Mouse (Mus musculus) cerebellum, postnatal 36 days (tissue): ENCODE data around the gene Hyal3.
"Not testable (repeated sequence)": the region's sequence is repeated elsewhere in the genome, so short reads cannot be mapped to it uniquely, and the experiment has no call there.

Experiments
- DNase-seq, 2 experiments: peaks; one replicate each; pipeline ENCODE4 v3.0.0; 2021 to 2022; ENCODE audit warnings: mixed read lengths in 2 of 2

Gene Hyal3

GRCm38 (mm10) chr9:107572327-107572662 is 8.3 kb upstream of the Hyal3 start:
- DNase-seq, result no peak

DNA sequence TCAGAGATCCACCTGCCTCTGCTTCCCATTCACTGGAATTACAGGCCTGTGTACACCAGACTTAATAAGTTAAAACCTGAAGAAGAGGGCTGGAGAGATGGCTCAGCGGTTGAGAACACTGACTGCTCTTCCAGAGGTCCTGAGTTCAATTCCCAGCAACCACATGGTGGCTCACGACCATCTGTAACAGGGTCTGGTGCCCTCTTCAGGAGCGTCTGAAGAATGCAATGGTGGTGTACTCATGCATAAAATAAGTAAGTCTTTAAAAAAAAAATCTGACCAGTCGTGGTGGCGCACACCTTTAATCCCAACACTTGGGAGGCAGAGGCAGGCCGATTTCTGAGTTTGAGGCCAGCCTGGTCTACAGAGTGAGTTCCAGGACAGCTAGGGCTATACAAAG is 6.8 kb upstream of the Hyal3 start:
- not testable (repeated sequence) for DNase-seq

DNA sequence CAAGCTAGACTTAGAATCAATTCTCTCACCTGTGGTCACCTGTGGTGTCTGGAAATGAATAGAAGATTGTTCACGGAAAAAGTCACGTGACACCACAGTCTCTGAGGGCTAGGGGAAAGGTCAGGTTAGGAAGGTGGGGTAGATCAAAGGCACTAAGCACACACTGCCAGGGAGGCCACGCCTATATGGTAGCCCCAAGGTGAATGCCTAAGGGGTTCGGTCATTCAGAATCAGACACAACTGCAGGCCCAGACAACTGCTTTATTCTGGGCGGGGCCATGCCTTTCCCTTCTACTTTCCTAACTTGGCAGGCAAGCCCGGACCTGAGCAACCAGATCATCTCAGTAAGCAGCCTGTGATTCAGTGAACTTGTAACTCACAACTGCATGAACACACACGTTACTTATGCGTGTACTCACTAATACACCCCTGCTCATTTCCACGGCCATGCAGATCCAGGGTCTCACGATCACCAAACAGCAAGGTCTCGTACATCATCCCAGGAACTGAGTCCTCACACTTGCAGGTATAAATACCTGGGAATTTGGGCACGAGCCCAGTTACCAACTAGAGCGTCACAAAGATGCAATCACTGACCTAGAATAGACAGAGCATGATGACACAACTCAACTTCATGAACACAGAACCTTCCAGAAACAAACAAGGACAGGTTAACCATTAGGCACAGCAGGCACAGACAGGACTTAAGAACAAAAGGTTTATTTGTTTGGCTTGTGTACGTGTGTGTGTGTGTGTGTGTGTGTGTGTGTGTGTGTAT is 4.8 kb upstream of the Hyal3 start:
- DNase-seq, result peak in 1 of 2 experiments; percentile 53

GRCm38 (mm10) chr9:107576357-107577107 is 4.1 kb upstream of the Hyal3 start, which contains the start of gene Hyal1:
Hyal1 (plus strand) TSS chr9:107576927.
- DNase-seq, result peak in 1 of 2 experiments; percentile 55

DNA sequence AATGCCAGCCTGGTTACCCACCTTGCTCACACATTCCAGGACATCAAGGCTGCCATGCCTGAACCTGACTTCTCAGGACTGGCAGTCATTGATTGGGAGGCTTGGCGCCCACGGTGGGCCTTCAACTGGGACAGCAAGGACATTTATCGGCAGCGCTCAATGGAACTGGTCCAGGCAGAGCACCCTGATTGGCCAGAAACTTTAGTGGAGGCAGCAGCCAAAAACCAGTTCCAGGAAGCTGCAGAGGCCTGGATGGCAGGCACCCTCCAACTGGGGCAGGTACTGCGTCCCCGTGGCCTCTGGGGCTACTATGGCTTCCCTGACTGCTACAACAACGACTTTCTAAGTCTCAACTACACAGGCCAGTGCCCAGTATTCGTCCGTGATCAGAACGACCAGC is 2.7 kb upstream of the Hyal3 start:
- DNase-seq, result no peak

- DNase-seq, result no peak
Observed at GRCm38 (mm10) chr9:107578587-107578986, 2.0 kb upstream of the Hyal3 start, which contains the start of gene Naa80. Naa80 (plus strand) TSS chr9:107578887.

- peak; percentile 46 to 52 for DNase-seq
Observed at GRCm38 (mm10) chr9:107579023-107579900, 1.4 kb upstream of the Hyal3 start.

DNA sequence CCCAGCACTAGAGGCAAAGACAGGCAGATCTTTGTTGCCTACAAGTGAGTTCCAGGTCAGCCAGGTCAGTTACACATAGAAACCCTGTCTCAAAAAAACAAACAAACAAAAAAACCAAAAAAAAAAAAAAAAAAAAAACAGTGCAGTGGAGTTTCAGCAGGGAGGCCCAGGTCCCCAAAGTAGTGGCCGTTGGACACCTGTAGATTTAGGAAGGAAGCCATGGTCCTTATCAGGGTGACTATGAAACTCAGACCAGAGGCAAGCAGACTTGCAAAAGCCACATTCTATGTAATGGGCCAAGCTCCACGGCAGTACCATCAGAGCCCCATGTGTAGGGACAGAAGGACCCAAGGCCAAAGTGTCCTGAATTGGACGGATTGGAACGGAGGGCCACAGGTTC is 966 bp downstream of the Hyal3 start:
- no peak for DNase-seq

DNA sequence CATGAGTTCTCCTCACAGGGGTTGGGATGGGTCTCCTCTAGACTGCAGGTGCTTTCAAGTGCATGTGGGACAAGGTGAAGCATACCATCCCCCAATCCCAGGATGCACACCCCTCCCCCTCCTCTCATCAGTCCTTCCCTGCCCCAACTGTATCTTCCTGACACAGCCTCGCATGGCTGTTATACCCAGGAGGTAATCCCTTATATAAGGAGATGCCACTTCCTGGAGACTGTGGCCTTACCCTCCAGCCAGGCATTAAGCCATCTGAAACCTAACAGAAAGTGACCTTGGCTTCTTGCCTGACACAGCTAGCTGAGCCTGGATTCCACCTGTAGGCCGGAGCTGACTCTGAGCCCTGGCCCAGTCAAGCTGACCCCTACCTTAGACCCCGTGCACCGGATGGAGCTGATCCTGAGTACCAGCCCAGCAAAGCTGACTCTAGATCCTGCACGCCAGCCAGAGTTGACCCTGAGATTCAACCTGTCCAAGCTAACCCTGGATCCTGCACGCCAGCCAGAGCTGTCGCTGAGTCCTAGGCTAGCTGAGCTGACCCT is 2.0 kb downstream of the Hyal3 start:
- DNase-seq, result no peak

DNA sequence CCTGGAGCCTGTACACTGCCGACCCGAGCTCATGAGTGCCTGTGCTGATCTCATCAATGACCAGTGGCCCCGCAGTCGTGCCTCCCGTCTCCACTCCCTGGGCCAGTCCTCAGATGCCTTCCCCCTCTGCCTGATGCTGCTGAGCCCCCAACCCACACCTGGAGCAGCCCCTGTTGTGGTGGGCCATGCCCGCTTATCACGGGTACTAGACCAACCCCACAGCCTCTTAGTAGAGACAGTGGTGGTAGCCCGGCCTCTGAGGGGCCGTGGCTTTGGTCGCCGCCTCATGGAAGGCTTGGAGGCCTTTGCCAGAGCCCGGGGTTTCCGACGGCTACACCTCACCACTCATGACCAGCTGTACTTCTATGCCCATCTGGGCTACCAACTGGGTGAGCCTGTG is 2.6 kb downstream of the Hyal3 start:
- no peak for DNase-seq

GRCm38 (mm10) chr9:107586504-107586903 is 5.9 kb downstream of the Hyal3 start:
- DNase-seq, result no peak

- DNase-seq, result peak; percentile 96
Observed at GRCm38 (mm10) chr9:107586974-107587832, 6.6 kb downstream of the Hyal3 start, which contains the start of gene Ifrd2. Ifrd2 (plus strand) TSS chr9:107587642.

DNA sequence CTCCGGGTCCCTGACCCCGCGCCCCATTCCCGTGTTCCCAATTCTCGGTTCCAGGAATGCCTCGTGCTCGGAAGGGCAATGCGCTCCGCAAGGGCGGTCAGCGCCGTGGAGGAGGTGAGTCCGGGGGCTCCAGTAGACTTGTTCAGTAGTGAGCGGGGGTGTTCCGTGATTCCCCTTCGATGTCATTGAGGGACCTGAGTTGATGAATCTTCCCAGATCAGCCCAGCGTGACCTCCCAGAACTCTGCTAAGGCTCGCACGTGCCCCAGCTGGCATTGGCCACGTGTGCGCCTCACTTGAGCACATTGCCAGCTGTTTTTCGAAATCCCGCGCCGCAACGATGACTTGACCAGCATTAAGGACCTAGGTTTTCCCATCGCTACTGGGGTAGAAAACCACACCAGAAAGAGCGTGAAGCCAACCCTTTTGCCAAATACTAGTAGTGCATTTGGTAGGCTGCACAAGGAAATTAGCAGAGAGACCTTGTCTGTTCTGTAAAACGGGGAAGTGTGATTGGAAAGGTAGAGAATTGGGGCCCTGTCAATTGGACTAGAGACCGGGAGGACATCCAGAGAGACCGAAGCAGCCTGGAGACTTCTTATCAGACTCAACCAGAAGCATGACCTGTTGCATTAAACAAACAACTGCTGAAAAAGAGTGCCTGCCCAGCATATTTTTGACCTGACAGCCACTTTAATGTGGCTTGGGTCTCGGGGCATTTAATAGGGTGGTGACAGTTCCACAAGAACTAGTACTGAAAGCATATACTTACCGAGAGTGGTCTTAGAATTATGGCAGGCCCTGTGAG is 7.4 kb downstream of the Hyal3 start:
- no peak for DNase-seq

GRCm38 (mm10) chr9:107590058-107590772 is 9.6 kb downstream of the Hyal3 start:
- no peak for DNase-seq

GRCm38 (mm10) chr9:107590773-107591060 is 10.1 kb downstream of the Hyal3 start:
- DNase-seq, result no peak

GRCm38 (mm10) chr9:107593101-107593976 is 12.7 kb downstream of the Hyal3 start:
- peak; percentile 86 to 88 for DNase-seq

DNA sequence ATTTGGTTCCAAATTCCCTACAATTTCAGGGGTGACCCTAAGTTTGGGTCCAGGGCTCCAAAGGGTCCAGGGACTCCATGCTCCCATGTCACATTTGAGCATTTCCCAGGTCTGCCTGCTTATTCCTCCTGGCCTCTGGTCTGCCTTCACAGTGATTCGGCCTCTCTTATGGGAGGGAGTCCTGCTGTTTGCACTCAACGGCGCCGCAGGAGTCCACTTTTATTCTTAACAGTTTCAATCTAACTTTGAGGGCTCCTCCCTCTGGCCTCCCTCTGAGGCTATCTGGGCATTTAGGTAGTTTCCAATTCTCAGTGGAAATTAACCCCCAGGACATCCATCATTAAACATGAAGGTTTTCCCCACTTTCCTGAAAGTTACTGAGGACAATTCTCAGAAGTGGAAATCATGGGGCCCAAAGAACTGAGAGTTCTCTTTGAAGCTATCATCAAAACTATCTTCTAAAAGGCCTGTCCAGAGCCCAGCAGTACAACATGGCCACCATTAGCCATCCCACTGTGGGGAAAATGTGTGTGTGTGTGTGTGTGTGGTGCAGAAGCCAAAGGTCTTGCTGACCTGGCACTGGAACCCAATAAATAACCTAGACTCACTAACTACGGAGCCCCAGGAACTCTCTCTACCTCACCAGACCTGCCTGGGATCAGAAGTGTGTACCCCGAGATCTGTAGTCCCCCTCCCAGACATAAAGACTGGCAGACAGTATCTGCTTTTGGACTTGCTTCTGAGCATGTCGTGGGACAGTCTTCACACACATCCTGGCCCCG is 13.9 kb downstream of the Hyal3 start:
- no peak for DNase-seq
